Mouse (Mus musculus): ENCODE results near the gene Nek1. TPM values are rescaled to one million over a fixed set of nuclear protein-coding genes. Genes with fewer than 3 reads are reported as not detected.

The Nek1 gene
- polyA plus RNA-seq, 1 experiment from 2014 or later = 4.4 TPM

DNA sequence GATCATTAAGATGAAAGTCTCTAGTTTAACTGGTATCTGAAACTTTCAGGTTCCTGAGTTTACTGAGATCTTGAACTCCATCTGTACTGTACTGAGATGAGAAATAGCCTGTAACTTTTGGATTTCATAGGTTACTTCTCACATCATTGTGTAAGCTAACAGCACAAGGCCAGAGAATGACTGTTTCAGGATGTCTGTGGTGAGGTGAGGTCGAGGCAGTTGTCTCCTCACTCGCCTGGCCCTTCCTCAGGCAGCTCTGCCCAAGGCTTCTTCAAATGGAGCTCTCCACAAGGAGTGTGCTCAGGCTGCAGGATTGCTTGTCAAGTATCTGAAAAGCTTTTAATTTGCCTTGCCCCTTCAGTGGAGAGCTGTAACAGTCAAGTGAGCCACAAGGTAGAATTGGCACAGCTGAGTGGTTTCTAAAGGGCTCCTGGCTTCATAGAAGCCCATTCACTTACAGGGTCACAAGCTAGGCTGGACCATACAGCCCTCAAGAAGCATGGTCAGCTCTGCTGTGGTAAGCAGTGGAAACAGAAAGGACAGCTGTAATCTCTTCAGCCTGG is 134.4 kb downstream of the Nek1 start:
- no peaks in the 10 kb centered on the region for H3K27me3 ChIP-seq (ENCODE audit: insufficient read depth, low read length)
- no peaks in the 10 kb centered on the region for H3K4me1 ChIP-seq (ENCODE audit: insufficient read depth)
- 63% methylated on average over 2 of the region's 2 CpGs for WGBS (ENCODE audit: insufficient replicate concordance)
- no peak overlapping the region for H3K4me3 ChIP-seq (ENCODE audit: low read depth, low read length)
- peaks cover 10% of the 10 kb centered on the region; the same call in 1 of the 2 replicates for H3K36me3 ChIP-seq (replicated peaks; ENCODE audit: insufficient read depth, low read length)
- H3K4me2 ChIP-seq (ENCODE audit: low read depth, low read length) = no peak overlapping the region
- H3K9ac ChIP-seq (replicated peaks) = no peak overlapping the region
- DNase-seq (no peak), ATAC-seq (no peak)
- no peak for TF ChIP-seq EP300 (IDR thresholded peaks at IDR 0.05; ENCODE audit: low read depth)
- no peak for TF ChIP-seq CTCF (IDR thresholded peaks at IDR 0.05; ENCODE audit: low read depth)
- H3K9me3 ChIP-seq (ENCODE audit: low read length) = no peaks in the 10 kb centered on the region
- no peak overlapping the region for H3K27ac ChIP-seq (ENCODE audit: low read depth)

DNA sequence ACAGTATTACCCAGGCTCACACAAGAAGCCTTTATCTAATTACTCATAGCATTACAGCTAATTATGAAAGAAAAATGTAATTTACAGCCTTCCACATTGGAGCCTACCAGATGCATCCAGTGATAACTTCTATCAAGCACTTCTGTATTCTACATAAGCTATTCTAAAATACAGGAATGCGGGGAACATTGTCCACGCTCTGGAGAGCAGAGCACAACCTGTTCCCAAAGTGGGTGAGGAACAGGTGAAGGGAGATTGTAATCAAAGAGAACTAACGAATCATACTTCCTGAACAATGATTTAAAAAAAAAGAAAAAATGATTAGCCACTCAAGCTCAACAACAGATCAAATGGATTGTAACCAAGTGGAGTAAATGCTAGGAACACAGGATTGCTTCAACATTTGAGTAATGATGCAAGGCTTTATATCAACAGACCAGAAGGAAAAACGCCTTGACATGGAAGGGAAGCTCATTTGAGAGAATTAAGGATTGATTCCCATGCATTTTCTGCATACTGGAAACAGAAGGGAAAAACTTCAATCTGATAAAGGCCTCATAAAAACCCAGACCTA is 139.7 kb downstream of the Nek1 start:
- no peaks in the 10 kb centered on the region for H3K9me3 ChIP-seq (ENCODE audit: low read length)
- WGBS (ENCODE audit: insufficient replicate concordance) = 77% methylated on average over 4 of the region's 4 CpGs
- H3K27me3 ChIP-seq (ENCODE audit: insufficient read depth, low read length) = no peaks in the 10 kb centered on the region
- H3K27ac ChIP-seq (ENCODE audit: low read depth) = no peak overlapping the region
- no peak overlapping the region for H3K9ac ChIP-seq (replicated peaks)
- peaks cover 5% of the 10 kb centered on the region; the same call in 1 of the 2 replicates for H3K36me3 ChIP-seq (replicated peaks; ENCODE audit: insufficient read depth, low read length)
- DNase-seq = no peak
- no peaks in the 10 kb centered on the region for H3K4me1 ChIP-seq (ENCODE audit: insufficient read depth)
- ATAC-seq = no peak
- H3K4me2 ChIP-seq (ENCODE audit: low read depth, low read length) = no peak overlapping the region
- H3K4me3 ChIP-seq (ENCODE audit: low read depth, low read length) = no peak overlapping the region
- TF ChIP-seq CTCF (IDR thresholded peaks at IDR 0.05; ENCODE audit: low read depth) (no peak), EP300 (IDR thresholded peaks at IDR 0.05; ENCODE audit: low read depth) (no peak)

DNA sequence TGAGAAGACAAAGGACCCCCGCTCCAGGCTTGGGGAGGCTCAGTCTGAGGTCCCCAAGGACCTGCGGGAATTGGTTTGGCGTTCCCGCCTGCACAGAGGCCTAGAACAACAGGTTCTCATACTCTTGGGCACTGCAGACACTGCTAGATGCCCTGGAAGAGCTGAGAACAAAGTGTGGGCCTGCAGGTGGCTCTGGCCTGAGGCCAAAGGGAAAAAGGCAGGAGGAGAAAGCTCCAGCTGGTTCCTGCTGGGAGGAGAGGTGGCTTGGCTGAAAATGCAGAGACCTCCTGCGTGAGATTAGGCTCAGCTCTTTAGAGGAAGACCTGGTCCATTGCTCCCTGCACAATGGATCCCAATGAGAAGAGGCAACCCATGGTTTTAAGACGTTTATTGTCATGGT is 148.9 kb downstream of the Nek1 start:
- WGBS (ENCODE audit: insufficient replicate concordance) = 72% methylated on average over 6 of the region's 6 CpGs
- no peak overlapping the region for H3K9ac ChIP-seq (replicated peaks)
- DNase-seq (no peak), ATAC-seq (no peak)
- H3K36me3 ChIP-seq (replicated peaks; ENCODE audit: insufficient read depth, low read length) = no peaks in the 10 kb centered on the region
- H3K4me1 ChIP-seq (ENCODE audit: insufficient read depth) = no peaks in the 10 kb centered on the region; the same call in 1 of the 2 replicates
- TF ChIP-seq CTCF (IDR thresholded peaks at IDR 0.05; ENCODE audit: low read depth) (no peak), EP300 (IDR thresholded peaks at IDR 0.05; ENCODE audit: low read depth) (no peak)
- H3K27ac ChIP-seq (ENCODE audit: low read depth) = no peak overlapping the region
- H3K4me3 ChIP-seq (ENCODE audit: low read depth, low read length) = no peak overlapping the region
- H3K27me3 ChIP-seq (ENCODE audit: insufficient read depth, low read length) = no peaks in the 10 kb centered on the region
- no peaks in the 10 kb centered on the region for H3K9me3 ChIP-seq (ENCODE audit: low read length)
- no peak overlapping the region for H3K4me2 ChIP-seq (ENCODE audit: low read depth, low read length)

DNA sequence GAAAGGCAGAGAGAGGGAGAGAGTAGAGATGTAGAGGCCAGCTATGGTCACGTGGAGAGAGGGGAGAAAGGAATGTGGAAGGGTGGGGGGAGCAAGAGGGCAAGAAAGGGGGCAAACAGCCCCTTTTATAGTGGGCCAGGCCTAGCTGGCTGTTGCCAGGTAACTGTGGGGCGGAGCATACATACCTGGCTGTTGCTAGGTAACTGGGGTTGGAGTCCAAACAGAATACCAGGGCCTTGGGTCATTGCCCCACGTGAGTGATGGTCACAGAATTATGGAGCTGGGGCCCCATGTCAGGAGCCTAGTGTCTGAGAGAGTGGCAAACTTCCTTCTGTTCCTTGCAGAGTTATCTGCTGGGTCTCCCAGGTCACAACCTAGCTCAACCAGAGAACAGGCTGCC is 149.3 kb downstream of the Nek1 start:
- Histone ChIP-seq H3K27me3 (ENCODE audit: insufficient read depth, low read length) (no peaks in the 10 kb centered on the region), H3K4me1 (ENCODE audit: insufficient read depth) (no peaks in the 10 kb centered on the region; the same call in 1 of the 2 replicates), H3K4me3 (ENCODE audit: low read depth, low read length) (no peak overlapping the region), H3K36me3 (replicated peaks; ENCODE audit: insufficient read depth, low read length) (no peaks in the 10 kb centered on the region), H3K9me3 (ENCODE audit: low read length) (no peaks in the 10 kb centered on the region), H3K9ac (replicated peaks) (no peak overlapping the region), H3K27ac (ENCODE audit: low read depth) (no peak overlapping the region), H3K4me2 (ENCODE audit: low read depth, low read length) (no peak overlapping the region)
- WGBS (ENCODE audit: insufficient replicate concordance) = 54% methylated on average over 3 of the region's 3 CpGs
- ATAC-seq (no peak), DNase-seq (no peak)
- TF ChIP-seq EP300 (IDR thresholded peaks at IDR 0.05; ENCODE audit: low read depth) (no peak), CTCF (IDR thresholded peaks at IDR 0.05; ENCODE audit: low read depth) (no peak)

DNA sequence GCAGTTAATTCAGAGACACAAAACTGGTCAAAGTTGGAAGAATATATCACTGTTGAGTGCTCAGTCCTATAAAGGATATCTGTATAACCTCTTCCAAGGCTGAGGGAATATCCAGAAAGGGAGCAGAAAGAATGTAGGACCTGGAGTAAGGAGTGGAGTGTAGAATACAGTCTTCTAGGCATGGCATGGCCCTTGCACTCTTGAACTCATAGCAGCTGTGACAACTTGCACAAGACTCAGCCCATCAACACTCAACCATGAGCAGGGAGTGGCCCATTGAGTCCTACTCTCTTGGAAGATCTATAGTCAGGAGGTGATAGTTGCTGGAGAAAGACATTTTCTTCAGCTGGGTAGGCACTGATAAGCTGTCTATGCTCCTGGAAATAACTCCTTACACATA is 149.8 kb downstream of the Nek1 start:
- Histone ChIP-seq H3K27me3 (ENCODE audit: insufficient read depth, low read length) (no peaks in the 10 kb centered on the region), H3K4me1 (ENCODE audit: insufficient read depth) (no peaks in the 10 kb centered on the region; the same call in 1 of the 2 replicates), H3K4me3 (ENCODE audit: low read depth, low read length) (no peak overlapping the region), H3K27ac (ENCODE audit: low read depth) (no peak overlapping the region), H3K9ac (replicated peaks) (no peak overlapping the region), H3K4me2 (ENCODE audit: low read depth, low read length) (no peak overlapping the region), H3K9me3 (ENCODE audit: low read length) (no peaks in the 10 kb centered on the region), H3K36me3 (replicated peaks; ENCODE audit: insufficient read depth, low read length) (no peaks in the 10 kb centered on the region)
- DNase-seq (no peak), ATAC-seq (no peak)
- TF ChIP-seq CTCF (IDR thresholded peaks at IDR 0.05; ENCODE audit: low read depth) (no peak), EP300 (IDR thresholded peaks at IDR 0.05; ENCODE audit: low read depth) (no peak)

DNA sequence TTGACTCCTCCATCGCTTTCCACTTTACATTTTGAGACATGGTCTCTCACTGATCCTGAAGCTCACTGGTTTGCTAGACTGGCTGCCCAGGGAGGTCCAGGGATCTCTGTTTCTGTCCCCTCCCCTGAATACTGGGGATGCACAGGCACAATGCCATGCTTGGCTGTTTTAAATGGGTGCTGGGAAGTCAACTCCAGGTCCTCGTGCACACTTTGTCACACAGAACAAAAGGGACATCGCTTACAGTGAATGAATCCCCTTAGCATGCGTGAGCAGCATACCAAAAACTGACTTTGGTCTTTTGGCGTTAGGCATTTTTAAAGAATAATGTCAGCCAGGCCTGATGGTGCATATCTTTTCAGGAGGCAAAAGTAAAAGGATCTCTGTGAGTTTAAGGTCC is 155.7 kb downstream of the Nek1 start:
- H3K27me3 ChIP-seq (ENCODE audit: insufficient read depth, low read length) = no peaks in the 10 kb centered on the region
- ATAC-seq (no peak), DNase-seq (no peak)
- no peak overlapping the region for H3K27ac ChIP-seq (ENCODE audit: low read depth)
- no peak overlapping the region for H3K4me3 ChIP-seq (ENCODE audit: low read depth, low read length)
- no peak overlapping the region for H3K9ac ChIP-seq (replicated peaks)
- TF ChIP-seq EP300 (IDR thresholded peaks at IDR 0.05; ENCODE audit: low read depth) (no peak), CTCF (IDR thresholded peaks at IDR 0.05; ENCODE audit: low read depth) (no peak)
- no peak overlapping the region for H3K4me2 ChIP-seq (ENCODE audit: low read depth, low read length)
- WGBS (ENCODE audit: insufficient replicate concordance) = 77% methylated on average over 5 of the region's 5 CpGs
- no peaks in the 10 kb centered on the region for H3K9me3 ChIP-seq (ENCODE audit: low read length)
- no peaks in the 10 kb centered on the region for H3K36me3 ChIP-seq (replicated peaks; ENCODE audit: insufficient read depth, low read length)
- no peaks in the 10 kb centered on the region for H3K4me1 ChIP-seq (ENCODE audit: insufficient read depth)
